Mouse (Mus musculus): ENCODE data around the gene Filip1.
"Not testable (repeated sequence)": the region's sequence is repeated elsewhere in the genome, so short reads cannot be mapped to it uniquely, and the experiment has no call there.

Gene Filip1

DNA sequence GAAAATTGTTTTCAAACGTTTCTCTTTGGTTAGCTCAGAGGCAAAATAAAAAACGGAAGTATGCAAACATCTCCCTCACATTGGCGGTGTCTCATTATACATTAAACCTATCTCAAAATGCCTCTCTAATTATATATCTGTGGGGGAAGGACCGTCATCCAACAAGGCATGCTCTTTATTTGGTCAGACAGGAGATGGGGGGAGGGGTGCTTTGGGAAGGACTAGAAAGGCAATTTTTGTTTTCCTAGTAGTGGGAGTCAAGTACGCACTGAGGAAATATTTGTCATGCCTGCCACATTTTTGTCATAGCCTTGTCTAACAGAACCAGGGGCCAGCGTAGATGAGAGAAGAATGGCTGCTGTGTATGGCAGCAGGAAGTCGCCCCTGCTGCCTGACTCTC lies at the start of gene Filip1:
TSS of gene Filip1 (minus strand) at position 101 of the 400 bp plus-strand sequence.
- no peak for DNase-seq (ENCODE audit: low read depth, low spot score)

DNA sequence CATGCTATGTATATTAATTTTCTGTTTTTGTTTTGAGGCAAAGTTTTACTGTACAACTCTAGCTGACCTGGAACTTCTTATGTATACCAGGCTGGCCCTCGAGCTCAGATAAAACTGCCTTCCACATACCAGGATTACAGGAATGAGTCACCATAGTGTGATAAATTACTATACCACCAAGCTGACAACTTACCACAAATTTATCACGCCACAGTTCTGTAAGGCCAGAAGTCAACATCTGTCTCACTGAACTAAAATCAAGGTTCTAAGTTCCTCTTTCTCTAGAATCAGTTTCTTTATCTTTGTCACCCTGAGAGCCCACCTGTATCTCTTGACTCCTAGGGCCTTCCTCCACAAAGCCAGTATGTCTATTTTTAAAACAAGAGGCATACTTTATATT lies 45.0 kb upstream of the Filip1 start:
- no peak for DNase-seq (ENCODE audit: low read depth, low spot score)

DNA sequence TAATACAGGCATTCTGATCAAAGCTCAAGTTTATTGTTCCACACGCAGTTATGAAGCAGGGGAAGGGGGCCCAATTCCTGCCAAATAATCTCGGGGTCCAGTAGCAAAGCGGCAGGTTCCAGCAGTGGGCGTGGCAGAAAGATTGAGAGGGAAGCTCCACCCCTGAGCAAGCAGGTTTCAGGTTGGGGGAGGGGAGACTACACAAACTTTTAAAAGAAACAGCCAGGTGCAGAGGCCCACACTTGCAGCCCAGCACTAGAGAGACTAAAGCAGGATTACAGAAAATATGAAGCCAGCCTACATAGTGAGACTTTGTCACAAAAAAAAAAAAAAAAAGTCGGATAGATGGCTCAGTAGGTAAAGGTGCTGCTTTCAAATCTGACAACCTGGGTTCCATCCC lies 40.3 kb upstream of the Filip1 start:
- DNase-seq (ENCODE audit: low read depth, low spot score), result no peak

DNA sequence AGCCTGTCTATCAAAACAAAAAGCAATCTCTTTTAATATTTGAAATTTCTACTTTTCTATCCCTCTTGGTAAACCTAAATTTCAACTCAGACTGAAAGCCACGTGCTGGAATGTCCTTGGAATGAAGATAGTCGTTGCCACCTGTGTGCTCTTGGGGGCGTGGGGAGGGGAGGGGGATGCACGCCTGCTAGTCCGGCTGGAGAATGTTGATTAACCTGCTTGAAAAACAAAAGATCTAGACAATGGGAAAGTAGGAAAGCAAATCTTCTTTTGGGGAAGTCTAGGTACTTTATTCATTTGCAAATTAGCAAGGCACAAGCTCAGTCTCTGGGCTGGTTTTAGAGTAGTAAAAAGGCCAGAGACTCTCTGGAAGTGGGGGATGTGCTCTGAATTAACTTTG lies 36.6 kb upstream of the Filip1 start:
- not testable (repeated sequence) for DNase-seq (ENCODE audit: low read depth, low spot score)

DNA sequence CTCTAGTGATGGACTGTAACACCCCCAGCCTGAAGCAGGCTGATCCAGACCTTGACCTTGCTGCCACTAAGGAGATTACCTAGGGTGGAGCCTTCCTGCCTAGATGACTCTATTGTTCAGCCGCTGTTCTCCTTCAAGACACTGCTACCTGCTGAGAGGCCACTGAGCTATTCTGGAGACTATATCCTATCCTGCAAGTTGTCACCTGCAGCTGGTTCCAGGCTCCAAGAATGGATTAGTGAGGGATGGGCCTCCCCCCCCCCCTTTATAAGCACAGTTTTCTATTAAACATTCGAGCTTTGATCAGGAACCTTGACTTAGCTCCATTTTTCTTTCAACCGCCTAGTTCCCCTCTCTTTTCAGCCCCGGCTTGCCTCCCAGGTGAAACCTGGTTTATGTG lies 31.6 kb upstream of the Filip1 start:
- not testable (repeated sequence) for DNase-seq (ENCODE audit: low read depth, low spot score)

DNA sequence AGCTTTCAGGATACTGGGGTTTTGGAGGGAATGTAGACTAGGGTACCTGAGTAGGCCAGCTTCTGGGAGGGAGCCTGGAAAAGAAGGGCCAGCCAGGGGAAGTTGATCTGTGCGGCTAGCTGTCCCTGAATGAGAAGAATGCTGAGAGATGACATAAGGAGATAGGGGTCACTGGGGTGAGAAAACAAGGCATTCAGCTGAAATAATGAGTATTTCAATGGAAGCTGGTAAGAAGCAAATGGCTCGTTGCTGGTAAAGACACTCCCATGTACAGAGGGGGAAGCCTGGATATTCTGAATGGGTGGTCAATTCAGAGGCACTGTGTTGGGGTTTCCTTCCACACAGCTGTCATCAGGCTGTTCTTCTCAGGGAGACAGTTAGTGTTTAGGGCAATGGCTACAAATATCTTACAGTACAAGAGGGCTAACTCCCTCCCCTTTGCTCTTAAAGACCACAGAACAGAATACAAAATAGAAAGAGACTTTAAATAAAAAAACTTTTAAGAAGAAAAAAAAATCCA lies 26.7 kb upstream of the Filip1 start:
- no peak for DNase-seq (ENCODE audit: low read depth, low spot score)

DNA sequence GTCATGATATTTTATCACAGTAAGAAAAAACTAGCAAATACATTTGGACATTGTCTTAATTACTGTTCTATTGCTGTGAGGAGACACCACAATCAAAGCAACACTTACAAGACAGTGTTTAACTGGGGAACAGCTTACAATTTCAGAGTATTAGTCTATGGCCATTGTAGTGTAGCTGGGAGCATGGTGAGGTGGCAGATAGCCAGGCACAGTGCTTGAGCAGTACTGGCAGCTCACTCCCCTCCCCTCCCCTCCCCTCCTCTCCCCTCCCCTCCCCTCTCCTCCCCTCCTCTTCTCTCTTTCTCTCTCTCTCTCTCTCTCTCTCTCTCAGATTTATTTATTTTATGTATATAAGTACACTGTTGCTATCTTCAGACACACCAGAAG lies 25.3 kb upstream of the Filip1 start:
- no peak for DNase-seq (ENCODE audit: low read depth, low spot score)

DNA sequence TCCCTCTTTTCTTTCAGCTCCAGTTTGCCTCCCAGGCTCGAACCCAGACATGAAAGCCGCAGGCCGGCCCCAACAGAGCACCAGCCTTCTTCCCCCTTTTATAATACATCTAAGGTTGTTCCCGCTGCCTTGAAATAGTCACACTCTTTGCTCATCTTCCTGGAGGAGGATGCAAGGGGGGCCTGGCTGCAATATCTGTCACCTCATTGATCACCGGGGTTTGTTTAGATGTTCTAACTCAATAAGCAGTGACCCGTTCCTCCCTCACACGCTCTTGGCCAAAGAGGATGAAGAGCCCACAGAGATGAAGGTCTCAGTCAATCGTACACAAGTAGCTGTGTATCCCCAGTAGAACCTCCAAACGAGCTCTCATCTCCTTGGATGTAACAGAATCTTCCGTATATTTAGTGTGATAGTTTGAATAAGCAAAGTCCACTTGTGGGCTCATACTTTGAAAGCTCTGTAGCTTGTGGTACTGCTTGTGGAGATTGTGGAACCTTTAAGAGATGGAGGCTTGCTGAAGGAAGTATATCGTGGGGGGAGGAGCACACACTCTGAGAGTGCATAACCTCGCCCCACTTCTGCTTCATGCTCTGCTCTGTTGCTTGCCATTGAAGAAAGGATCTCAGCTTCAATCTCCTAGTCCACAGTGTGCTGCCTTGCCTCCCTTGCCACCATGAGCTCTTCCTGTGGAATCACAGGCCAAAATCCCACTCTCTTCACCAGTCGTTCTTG lies 24.8 kb upstream of the Filip1 start:
- no peak for DNase-seq (ENCODE audit: low read depth, low spot score)

DNA sequence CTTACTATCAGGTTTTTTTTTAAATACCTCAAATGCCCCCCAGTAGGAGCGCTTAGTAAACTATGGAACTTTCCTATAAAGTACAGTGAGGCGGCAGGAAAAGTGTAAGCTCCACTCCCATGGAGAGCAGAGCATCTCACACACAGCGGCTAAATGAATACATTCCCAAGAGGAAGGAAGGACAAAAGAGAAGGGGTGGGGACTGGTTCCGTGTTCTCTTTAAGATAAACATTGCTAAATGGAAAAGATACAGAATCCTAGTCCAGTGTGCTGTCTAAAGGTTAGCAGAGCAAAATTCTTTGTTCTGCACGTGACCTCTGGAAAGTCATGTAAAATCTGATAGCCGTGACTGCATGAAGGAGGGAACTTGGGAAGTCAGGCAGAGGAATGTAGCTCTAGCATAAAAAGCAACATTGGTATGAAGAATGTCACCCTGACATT lies 13.9 kb upstream of the Filip1 start:
- DNase-seq (ENCODE audit: low read depth, low spot score), result no peak

DNA sequence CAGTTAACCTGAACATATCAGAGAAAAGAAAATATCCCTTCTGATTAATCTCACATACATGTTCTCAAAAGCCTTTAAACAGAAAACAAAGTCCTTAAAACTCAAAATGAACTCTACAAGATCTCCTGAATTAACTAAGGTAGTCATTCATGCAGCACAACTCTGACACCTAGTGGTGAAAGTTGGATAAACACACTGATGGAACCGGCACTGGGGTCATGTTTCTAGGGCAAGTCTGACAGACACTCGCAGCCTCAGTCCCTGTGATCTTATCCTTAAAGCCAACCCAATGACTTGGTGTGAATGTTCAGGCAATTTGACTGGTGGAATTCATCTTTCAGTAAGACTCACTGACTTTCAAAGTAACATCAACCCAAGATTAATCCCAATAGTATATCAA lies 13.4 kb upstream of the Filip1 start:
- DNase-seq (ENCODE audit: low read depth, low spot score), result peak; percentile 61

DNA sequence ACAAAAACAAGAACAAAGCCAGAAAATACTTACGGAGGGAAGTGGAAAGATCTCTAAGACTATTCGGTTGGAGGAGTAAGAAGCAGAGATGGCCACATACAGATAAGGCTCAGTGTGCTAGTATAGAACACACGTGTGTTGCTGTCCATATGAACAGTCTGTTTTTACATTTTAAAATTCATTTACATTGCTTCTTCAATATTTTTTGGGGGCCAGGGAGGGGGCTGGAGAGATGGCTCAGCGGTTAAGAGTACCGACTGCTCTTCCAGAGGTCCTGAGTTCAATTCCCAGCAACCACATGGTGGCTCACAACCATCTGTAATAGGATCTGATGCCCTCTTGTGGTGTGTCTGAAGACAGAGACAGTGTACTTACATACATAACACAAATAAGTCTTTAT lies 12.7 kb upstream of the Filip1 start:
- DNase-seq (ENCODE audit: low read depth, low spot score), result not testable (repeated sequence)

DNA sequence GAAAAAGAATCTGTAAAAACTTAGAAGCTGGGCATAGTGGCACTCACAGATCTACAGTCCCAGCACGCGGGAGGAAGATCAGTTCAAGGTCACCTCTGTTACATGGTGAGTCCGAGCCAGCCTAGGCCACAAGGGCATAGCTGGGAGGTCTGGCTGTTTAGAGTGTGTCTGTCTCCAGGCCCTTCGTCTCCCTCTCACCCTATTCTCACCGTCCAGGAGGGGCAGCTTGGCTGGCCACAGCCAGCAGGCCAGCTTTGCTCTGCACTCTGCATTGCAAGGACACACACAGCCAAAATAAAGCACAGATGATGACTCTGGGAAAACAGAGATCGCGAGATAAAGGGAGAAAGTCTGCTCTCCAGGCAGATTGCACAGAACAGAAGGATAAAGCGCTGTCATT lies 10.2 kb upstream of the Filip1 start:
- DNase-seq (ENCODE audit: low read depth, low spot score), result no peak

DNA sequence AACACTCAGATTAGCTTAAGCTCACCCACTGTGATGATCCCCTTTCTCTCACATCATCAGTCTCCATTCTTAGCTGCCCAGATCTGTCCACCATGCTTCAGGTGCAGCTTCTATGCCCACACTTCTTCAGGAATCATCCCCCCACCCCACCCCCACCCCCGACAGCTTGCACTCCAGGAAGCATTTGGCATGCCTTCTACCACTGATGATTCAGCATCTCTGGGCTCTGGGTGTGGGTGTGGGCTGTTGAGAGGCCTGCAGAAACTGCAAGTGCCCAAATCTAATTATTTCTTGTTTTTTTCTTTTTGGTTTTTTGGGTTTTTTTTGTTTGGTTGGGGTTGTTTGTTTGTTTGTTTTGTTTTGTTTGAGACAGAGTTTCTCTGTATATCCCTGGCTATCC lies 9.0 kb upstream of the Filip1 start:
- DNase-seq (ENCODE audit: low read depth, low spot score), result no peak

DNA sequence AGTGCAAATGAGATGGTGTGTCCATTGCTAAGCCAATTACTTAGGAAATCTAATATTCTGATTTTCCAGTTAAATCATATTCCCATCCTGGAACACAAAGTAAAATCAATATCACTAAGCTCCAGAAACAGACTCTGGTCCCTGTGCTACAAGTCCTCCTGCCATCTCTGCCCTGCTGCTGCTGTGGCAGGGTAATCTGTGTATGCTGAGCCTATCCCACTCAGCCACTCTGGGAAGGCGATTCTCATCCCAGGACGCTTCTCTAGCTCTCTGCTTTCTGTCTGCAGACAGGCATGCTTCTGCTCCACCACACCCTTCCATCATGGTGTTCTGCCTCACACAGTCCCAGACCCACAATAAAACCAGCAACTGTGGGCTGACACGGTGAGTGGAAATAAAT lies 7.8 kb upstream of the Filip1 start:
- no peak for DNase-seq (ENCODE audit: low read depth, low spot score)

DNA sequence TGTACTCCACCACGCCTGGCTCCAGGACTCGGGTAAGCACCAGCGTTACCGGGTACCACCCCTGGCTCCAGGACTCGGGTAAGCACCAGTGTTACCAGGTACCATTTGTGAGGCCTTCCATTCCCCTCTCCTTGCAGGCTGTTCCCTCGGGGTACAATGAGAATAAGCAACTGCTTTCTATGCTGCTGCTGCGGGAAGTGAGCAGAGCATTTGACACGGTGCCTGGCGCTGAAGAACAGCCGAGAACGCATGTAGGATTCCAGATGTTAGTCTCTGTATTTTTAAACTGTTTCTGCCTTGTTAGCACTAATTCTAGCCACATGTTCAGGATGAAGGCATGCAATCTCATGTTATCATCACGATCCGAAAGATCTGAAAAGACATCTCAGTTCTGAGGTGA lies 635 bp downstream of the Filip1 start:
- no peak for DNase-seq (ENCODE audit: low read depth, low spot score)

DNA sequence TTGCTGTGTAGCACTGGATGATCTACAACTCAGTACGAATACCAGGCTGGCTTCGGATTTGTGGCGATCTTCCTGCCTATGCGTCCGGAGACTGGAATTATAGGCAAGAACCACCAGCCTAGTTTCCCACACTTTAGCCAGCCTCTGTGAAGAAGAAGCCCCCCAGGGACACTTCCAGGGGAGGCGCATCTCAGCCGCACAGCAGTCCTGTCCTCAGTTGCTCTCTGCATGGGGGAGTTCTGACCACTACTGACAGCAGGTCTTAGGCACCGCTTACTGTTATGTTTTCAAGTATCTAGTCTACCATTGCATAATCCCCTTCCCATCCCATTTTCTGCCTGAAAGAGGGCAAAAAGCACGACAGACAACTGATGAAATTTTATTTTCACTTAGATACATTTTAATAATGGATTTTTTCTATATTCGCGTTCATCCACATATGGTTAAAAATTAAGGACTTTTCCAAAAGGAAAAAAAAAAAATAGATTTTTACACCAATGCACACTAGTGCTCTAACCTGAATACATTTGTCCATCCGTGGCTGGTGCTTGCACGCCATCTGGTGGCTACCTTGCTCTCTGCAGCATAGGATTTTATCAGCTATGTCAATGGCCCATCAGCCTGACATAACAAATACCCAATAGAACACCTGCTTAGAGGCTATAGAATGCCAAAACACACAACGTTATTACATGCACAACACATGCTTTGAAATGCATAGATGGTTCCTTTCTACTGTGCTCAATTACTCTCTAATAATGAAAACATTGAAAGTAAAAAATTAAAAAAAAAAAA lies 10.1 kb downstream of the Filip1 start:
- peak; percentile 72 for DNase-seq (ENCODE audit: low read depth, low spot score)

DNA sequence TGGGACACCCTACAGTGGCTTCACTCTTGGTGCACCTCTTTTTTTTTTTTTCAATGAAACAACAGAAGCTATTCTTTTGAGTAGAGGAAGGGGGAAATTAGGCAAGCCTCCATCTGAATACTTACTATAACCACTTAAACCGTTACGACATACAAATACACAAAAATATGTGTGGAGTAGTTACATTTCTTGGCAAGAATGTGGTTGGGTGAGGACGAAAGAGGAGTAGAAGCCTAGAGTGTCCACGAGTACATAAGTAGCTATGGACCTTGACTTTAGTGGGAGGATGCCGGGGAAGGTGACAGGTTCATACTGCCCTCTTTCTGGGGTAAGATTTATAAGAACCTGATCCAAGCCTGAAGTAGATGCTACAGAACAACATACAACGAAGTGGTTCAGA lies 15.4 kb downstream of the Filip1 start:
- DNase-seq (ENCODE audit: low read depth, low spot score), result no peak

DNA sequence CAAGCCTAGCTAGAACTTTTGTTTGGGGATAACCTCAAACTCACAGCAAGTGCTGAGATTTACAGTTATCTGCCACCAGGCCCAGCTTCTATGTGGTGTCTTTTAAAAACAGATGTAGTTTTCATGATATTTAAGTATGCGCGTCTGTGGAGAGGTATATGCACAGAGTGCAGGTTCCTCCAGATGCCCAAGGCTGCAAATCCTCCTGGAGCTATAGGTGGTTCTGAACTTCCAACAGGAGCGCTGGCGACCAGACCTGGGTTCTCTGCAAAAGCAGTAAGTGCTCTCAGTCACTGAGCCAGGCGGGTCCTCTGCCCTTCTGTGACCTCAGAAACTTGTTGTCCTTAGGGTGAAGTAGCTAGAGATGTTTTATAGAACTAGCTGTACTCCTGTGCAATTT lies 18.4 kb downstream of the Filip1 start:
- DNase-seq (ENCODE audit: low read depth, low spot score), result no peak

DNA sequence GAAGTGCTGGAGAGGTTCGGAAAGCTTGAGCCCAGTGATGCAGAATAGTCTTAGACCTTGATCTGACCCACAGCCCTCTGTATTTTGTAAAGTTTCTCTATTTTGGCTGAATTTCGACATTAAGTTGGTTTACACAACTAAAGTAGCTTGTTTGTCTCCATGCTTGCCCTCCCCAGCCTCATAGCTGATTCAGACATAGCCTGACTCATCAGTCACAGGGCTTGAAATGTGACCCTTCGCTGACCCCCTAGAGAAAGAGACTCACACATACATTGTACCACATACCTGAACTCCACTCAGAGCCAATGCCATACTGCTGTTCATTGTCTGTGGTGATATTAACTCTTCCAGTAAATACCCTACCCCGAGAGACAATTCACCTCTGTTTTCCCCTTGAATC lies 19.6 kb downstream of the Filip1 start:
- DNase-seq (ENCODE audit: low read depth, low spot score), result no peak

DNA sequence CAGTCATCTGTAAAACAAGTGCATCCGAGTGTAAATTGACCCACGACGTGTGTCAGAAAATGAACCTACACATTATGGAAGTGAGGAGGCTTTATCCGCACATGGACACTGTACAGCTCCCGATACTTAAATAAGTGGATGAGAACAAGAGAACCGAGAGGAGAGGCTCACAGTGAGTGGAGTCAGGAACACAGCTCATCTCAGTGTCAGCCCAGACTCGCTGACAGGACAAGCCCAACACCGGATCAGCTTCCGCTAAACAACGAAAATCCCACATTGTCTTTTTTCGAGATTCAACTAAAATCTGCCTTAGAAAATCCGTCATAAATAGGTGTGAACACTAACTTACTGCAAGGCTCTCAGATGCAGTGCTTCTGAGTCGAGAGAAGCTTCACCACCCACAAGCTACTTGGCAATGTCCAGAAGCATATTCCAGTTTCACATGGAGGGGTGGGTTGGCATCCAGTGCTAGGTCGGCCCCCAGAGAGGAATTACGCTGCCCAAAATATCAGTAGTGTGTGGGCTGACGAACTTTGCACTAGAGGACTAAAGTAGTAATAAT lies 22.1 kb downstream of the Filip1 start:
- DNase-seq (ENCODE audit: low read depth, low spot score), result no peak

DNA sequence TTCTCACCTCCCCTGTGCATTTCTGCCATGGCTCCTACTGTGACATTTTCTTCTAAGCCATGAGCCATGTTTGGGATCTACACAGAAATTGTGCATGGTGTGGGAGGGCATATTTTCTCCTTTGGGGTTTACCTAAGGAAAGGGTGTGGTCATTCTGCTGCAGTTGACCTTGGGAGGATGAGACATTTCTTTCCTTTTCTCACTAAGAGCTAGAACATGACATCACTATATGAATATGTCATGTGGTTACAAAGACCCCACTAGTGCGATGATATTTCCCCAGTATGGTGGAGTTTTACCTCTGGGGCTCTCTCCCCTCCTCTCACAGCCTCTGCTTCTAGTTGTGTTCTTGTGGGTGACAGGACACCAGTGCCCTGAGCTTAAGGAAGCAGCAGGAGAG lies 22.9 kb downstream of the Filip1 start:
- DNase-seq (ENCODE audit: low read depth, low spot score), result no peak

DNA sequence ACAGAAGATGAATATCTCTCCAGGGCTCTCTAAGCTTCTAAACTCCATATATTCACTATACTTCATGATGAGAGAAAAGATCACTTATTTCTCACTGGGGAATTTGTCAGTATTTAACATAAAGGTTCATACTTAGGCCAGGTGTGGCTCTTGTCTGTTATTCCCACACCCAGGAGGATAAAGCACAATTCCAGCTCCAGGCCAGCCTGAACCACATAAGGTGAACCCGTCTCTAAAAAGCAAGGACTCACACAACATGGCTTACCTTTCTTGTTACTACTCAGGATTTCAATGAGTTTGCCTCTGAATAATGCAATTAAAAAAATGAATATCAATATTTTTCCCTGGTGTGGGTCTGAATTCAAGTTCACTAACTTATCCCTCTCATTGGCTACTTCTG lies 23.6 kb downstream of the Filip1 start:
- no peak for DNase-seq (ENCODE audit: low read depth, low spot score)

DNA sequence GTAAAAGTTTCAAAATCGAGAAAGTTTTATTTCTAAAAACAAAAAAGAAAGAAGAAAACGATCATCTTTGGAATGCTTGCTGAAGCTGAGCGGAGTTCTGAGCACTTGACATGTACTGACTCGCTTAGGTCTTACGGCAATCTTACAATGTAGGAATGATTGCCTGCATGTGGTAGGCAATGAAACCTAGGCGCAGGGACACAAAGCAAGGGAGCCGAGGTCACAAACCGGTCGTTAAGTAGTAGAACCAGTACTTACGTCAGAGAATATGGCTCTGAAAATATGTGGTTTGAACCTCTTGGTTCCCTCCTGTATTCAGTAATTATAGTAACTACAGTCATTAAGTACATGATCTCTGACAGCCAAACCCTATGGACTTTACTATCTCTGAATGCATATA lies 29.4 kb downstream of the Filip1 start:
- DNase-seq (ENCODE audit: low read depth, low spot score), result no peak
